Mouse (Mus musculus): ENCODE measurements around the gene Cep68. TPM values are rescaled to one million over a fixed set of nuclear protein-coding genes. Genes with fewer than 3 reads are reported as not detected.

The Cep68 gene
- 50.3 TPM for polyA plus RNA-seq (2014; fragmentation: Illumina TruSeq; extraction: RNeasy Lipid Tissue Mini Kit (QIAGEN cat#74804))

GRCm38 (mm10) chr11:20249296-20250110 lies at the start of gene Cep68:
Gene Cep68, minus strand, starts transcription at chr11:20249429.

GRCm38 (mm10) chr11:20200713-20201575 lies 48.3 kb downstream of the Cep68 start, which contains the start of gene Rab1a:
Gene Rab1a, plus strand, starts transcription at chr11:20201432.

Other genes with a start within 250 kb of the Cep68 start
- gene Actr2, start 136.5 kb downstream of the Cep68 start, polyA plus RNA-seq (2014; fragmentation: Illumina TruSeq; extraction: RNeasy Lipid Tissue Mini Kit (QIAGEN cat#74804)) = 278 TPM
- gene Rab1a, start 48.0 kb downstream of the Cep68 start, polyA plus RNA-seq (2014; fragmentation: Illumina TruSeq; extraction: RNeasy Lipid Tissue Mini Kit (QIAGEN cat#74804)) = 648 TPM
- 3.2 TPM for gene Slc1a4, start 83.3 kb upstream of the Cep68 start, polyA plus RNA-seq (2014; fragmentation: Illumina TruSeq; extraction: RNeasy Lipid Tissue Mini Kit (QIAGEN cat#74804))